Mouse (Mus musculus) limb, embryonic 11.5 days (tissue): ENCODE results near the gene Kif28. TPM values are rescaled to one million over a fixed set of nuclear protein-coding genes. Genes with fewer than 3 reads are reported as not detected.

Experiments
- ATAC-seq: fragments of 200-750 bp; cut with Nextera tagmentation; 2 replicates; pipeline ENCODE4 v1.8.0; 2017; ENCODE audit warnings: low read depth; ENCODE audit not compliant: insufficient number of reproducible peaks, low FRiP score, low TSS enrichment
- DNase-seq: peaks from one replicate; pipeline ENCODE4 v3.0.0-alpha.2; 2015; ENCODE audit warnings: low spot score
- H3K27ac ChIP-seq: fragments of 300-500 bp; sonication (generic); replicated peaks from 2 replicates; pipeline ENCODE4 v1.5.1; 2014; ENCODE audit warnings: low read depth, mild to moderate bottlenecking, low read length
- H3K27me3 ChIP-seq: fragments of 300-500 bp; sonication (generic); 2 replicates; pipeline ENCODE4 v1.6.1; 2014; ENCODE audit warnings: mild to moderate bottlenecking, low read length, mixed read lengths; ENCODE audit not compliant: control insufficient read depth, insufficient read depth
- H3K36me3 ChIP-seq: fragments of 300-500 bp; sonication (generic); 2 replicates; pipeline ENCODE4 v1.6.1; 2014; ENCODE audit warnings: mild to moderate bottlenecking, low read length, moderate library complexity, mixed read lengths; ENCODE audit not compliant: control insufficient read depth, insufficient read depth
- H3K4me1 ChIP-seq: fragments of 300-500 bp; sonication (generic); 2 replicates; pipeline ENCODE4 v1.6.1; 2014; ENCODE audit warnings: low read length, mixed read lengths; ENCODE audit not compliant: control insufficient read depth, insufficient read depth
- H3K4me2 ChIP-seq: fragments of 300-500 bp; sonication (generic); 2 replicates; pipeline ENCODE4 v1.6.1; 2014; ENCODE audit warnings: low read depth, mild to moderate bottlenecking, moderate library complexity; ENCODE audit not compliant: severe bottlenecking
- H3K4me3 ChIP-seq: fragments of 300-500 bp; sonication (generic); 2 replicates; pipeline ENCODE4 v1.5.1; 2014; ENCODE audit warnings: low read depth, low read length
- H3K9ac ChIP-seq: fragments of 300-500 bp; sonication (generic); 2 replicates; pipeline ENCODE4 v1.6.1; 2014; ENCODE audit warnings: mild to moderate bottlenecking, low read length
- H3K9me3 ChIP-seq: fragments of 300-500 bp; sonication (generic); 2 replicates; pipeline ENCODE4 v1.6.1; 2016; ENCODE audit warnings: low read length; ENCODE audit not compliant: control insufficient read depth
- WGBS: fragments of 180-500 bp; shearing (Covaris S2); extraction: QIAGEN DNeasy Blood & Tissue Kit; methylation state at CpG from one replicate; pipeline ENCODE4 v1.1.7; 2014; 5-methylcytosine and 5-hydroxymethylcytosine counted together
- polyA plus RNA-seq: library from polyadenylated mRNA; unstranded; fragments of >200 nt; fragmentation: Nextera tagmentation; extraction: Ambion mirVana; gene quantifications from 2 replicates; pipeline ENCODE4 v1.2.1, GENCODE M21; 2014

Kif28 gene
- polyA plus RNA-seq, 1 experiment from 2014 or later, result 0.07 TPM

DNA sequence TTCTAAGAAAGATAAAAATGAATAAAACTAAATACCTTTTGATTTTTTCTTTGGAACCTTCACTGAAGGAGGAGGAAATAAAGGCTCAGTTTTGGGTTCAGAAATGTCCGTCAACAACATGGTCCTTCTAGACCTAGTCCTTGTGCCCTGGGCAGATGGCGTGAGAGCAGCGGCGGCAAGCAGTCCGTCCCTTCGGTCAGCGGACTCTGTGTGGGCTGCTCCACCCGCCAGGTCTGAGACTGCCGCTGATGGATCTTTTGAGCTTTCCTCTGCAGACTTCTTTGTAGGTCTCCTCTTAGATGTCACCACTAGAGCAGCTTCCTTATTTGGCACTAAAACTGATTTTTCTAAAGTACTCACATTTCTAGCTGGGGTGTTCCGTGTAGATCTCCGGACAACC lies 7.2 kb upstream of the Kif28 start:
- WGBS, result 95% methylated on average over 11 of the region's 11 CpGs
- DNase-seq (no peak), ATAC-seq (no peak)
- no peak overlapping the region for H3K9ac ChIP-seq
- no peak overlapping the region for H3K4me3 ChIP-seq
- H3K9me3 ChIP-seq, result no peaks in the 10 kb centered on the region
- H3K27me3 ChIP-seq, result no peaks in the 10 kb centered on the region
- H3K36me3 ChIP-seq, result peaks cover 14% of the 10 kb centered on the region; the same call in 1 of the 2 replicates
- H3K4me1 ChIP-seq, result no peaks in the 10 kb centered on the region
- no peak overlapping the region for H3K27ac ChIP-seq
- no peak overlapping the region for H3K4me2 ChIP-seq

DNA sequence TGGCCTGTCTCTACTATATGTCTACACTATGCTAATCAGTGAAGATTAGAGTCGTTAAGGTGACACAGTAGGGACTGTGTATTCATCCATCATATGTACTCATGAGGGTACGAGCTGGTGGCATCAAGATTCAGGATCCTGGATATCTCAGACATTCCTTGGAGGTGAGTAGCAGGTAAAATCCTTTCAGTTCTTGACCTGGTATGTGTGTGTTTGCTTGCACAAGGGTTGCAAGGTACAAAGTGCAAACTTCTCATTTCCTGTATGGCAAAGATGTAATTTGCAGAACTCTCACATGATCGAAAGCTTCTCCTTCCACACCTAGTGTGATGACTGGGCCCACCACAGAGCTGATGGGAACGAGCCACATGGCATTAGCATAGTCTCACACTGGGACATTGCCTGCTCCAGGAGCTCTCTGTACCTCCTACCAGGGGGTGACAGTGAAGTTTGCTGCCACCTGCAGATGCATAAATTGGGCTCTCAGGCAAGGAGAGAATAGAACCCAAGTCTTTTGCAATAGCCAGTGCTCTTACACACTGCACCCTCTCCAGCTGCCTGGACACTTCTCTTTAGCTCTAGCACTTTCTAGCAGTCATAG lies 1.4 kb downstream of the Kif28 start:
- Histone ChIP-seq H3K4me3 (no peak overlapping the region), H3K4me1 (no peaks in the 10 kb centered on the region), H3K4me2 (no peak overlapping the region), H3K36me3 (peaks cover 3% of the 10 kb centered on the region; the same call in 1 of the 2 replicates), H3K9ac (no peak overlapping the region), H3K27me3 (no peaks in the 10 kb centered on the region), H3K27ac (no peak overlapping the region), H3K9me3 (no peaks in the 10 kb centered on the region)
- ATAC-seq, result no peak
- no peak for DNase-seq
- WGBS, result 84% methylated on average over 4 of the region's 4 CpGs

DNA sequence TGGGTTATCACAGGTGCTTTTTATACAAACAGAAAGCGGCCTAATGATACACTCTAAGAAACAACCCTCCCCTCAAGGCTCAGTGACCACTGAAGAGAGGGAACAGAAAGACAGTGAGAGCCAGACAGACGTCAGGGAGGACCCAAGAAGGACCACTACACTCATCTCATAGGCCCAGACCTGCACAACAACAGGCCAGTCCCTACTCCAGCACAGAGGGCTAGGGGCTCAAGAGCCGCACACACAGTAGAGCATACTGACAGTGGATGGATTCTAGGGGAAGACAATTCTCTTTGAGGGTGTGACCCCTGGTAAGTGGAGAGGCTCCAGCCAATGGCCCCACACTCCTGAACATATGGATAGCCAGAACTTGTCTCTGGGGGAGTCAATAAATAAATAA lies 8.6 kb downstream of the Kif28 start:
- Histone ChIP-seq H3K4me2 (no peak overlapping the region), H3K4me1 (no peaks in the 10 kb centered on the region), H3K4me3 (no peak overlapping the region), H3K9me3 (no peaks in the 10 kb centered on the region), H3K27ac (no peak overlapping the region), H3K9ac (no peak overlapping the region), H3K27me3 (no peaks in the 10 kb centered on the region), H3K36me3 (no peaks in the 10 kb centered on the region)
- DNase-seq (no peak), ATAC-seq (no peak)
- 85% methylated on average over 3 of the region's 3 CpGs for WGBS

DNA sequence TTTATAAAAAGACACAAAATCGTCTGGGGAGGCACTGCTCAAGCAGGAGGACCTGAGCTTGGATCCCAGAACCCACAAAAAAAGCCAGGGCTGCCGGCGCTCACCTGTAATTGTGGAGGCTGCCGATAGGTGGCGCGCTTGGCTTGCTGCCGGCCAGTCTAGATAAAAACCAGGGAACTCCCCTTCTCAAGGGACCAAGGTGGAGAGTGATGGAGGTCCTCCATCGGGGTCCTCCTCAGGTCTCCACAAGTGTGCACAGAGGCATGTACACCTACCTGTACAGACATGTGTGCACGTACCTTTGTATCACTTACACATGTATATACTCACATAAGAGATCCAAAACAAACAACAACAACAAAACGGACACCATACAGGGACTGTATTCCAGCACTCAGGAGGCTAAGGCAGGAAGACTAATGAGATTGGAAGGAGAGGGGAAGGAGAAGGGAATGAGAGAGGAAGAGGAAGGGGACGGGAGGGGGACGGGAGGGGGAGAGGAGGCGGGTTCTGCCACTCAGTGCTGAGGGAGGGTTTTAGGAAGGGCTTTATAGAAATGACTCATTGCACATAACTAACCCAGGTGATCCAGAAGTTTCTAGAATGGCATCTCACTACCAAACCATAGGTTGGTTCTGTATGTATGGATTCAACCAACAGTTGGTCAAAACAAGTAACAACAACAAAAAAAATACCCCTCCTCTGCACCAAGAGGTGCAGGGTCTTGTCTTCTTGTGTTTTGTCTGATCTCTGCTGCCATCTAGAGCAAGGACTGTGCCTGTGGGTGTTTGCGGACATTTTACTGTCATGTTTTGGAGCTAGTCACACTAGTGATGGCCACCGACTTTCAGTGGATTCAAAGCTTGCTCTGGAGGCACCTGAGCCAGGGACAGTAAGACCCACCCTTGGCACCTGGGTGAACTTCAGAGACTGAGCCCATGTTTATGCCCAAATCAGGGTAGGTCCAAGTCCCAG lies 10.3 kb downstream of the Kif28 start:
- Histone ChIP-seq H3K4me1 (no peaks in the 10 kb centered on the region), H3K27me3 (no peaks in the 10 kb centered on the region), H3K9ac (no peak overlapping the region), H3K36me3 (no peaks in the 10 kb centered on the region), H3K4me3 (no peak overlapping the region), H3K4me2 (no peak overlapping the region), H3K9me3 (no peaks in the 10 kb centered on the region), H3K27ac (no peak overlapping the region)
- 36% methylated on average over 15 of the region's 15 CpGs for WGBS
- DNase-seq (peak; percentile 70), ATAC-seq (no peak)

DNA sequence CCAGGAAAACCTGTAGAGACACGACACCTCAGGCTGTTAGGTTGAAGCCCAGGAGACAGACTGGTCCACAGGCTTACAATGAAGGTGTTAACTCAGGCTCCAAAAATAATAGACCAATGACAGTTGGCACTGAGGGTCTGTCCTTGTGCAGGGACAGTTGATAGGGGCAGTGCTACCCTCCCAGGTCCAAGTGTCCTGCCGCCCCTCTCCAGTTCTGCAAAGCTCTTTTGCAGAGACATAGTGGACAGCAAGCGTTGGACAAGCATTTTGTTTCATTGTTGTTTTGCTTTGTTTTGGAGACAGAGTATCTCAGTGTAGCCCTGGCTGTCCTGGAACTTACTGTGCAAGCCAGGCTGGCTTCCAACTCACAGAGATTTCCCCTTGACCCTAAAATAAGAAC lies 13.7 kb downstream of the Kif28 start:
- H3K4me3 ChIP-seq, result no peak overlapping the region
- no peak overlapping the region for H3K9ac ChIP-seq
- ATAC-seq (no peak), DNase-seq (no peak)
- WGBS, result 93% methylated on average over 3 of the region's 3 CpGs
- no peaks in the 10 kb centered on the region for H3K9me3 ChIP-seq
- H3K27ac ChIP-seq, result no peak overlapping the region
- H3K27me3 ChIP-seq, result no peaks in the 10 kb centered on the region
- H3K4me2 ChIP-seq, result no peak overlapping the region
- H3K36me3 ChIP-seq, result no peaks in the 10 kb centered on the region
- H3K4me1 ChIP-seq, result no peaks in the 10 kb centered on the region

DNA sequence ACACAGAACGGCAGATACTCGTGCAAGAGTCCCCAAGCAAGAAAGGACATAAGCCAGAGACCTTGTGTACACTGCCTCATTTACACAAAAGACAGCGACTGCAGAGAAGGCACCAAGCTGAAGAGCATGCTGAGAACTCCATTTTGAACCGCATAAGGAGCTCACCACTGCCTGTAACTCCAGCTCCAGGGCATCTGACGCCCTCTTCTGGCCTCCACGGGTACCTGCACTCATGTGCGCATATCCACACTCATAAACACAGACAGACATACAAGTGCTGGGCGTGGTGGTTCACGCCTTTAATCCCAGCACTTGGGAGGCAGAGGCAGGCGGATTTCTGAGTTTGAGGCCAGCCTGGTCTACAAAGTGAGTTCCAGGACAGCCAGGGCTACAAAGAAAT lies 16.4 kb downstream of the Kif28 start:
- 88% methylated on average over 10 of the region's 10 CpGs for WGBS
- H3K9me3 ChIP-seq, result no peaks in the 10 kb centered on the region
- DNase-seq, result no peak
- H3K4me1 ChIP-seq, result no peaks in the 10 kb centered on the region
- no peak overlapping the region for H3K4me2 ChIP-seq
- H3K9ac ChIP-seq, result no peak overlapping the region
- no peak overlapping the region for H3K4me3 ChIP-seq
- no peaks in the 10 kb centered on the region for H3K36me3 ChIP-seq
- H3K27ac ChIP-seq, result no peak overlapping the region
- no peaks in the 10 kb centered on the region for H3K27me3 ChIP-seq
- no peak for ATAC-seq

DNA sequence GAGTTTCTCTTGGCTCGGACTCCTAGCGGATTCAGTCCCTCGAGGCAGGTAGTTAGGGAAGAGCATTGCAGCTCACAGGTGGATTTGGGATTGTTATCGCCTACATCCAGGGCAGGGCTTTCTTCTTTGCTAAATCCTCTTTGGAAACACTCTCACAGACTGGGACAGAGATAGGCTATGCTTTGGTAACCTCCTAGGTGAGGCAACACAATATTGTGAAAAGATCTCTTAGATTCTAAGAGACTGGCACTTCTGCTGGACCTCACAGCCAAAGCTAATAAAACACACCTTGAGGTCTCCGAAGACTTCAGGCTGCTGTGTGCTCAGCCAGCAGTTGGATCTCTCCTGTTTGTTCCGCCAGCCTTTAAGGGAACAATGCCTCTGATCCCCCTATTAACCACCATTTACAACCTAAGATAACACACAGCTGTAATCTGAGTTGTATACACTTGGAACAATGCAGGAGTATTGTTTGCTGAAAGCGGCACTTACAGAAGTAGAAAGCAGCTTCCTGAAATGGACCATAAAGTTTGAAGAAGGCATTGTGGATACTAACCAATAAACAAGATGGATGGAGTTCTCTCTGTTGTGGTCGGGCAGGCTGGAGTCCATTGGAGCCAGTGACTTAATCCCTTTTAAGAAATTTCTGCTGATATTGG lies 22.1 kb downstream of the Kif28 start:
- Histone ChIP-seq H3K27me3 (no peaks in the 10 kb centered on the region), H3K4me2 (no peak overlapping the region), H3K9ac (no peak overlapping the region), H3K27ac (no peak overlapping the region), H3K4me1 (no peaks in the 10 kb centered on the region), H3K4me3 (no peak overlapping the region), H3K9me3 (no peaks in the 10 kb centered on the region), H3K36me3 (no peaks in the 10 kb centered on the region)
- DNase-seq, result no peak
- no peak for ATAC-seq
- WGBS, result 62% methylated on average over 8 of the region's 8 CpGs

DNA sequence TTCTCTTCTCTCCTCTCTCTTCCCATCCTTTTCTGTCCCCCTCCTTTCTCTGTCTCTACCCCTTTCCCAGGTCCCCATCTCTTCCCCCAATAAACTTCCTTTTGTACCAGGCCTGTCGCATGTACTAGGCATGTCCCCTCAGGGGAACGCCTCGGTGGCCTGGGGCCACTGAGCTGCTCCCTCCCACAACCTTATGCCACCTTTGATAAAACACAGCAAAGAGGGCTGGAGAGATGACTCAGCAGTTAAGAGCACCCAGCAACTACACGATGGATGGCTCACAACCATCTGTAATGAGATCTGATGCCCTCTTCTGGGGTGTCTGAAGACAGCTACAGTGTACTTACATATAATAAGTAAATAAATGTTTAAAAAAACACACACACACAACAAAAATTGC lies 29.3 kb downstream of the Kif28 start:
- H3K27ac ChIP-seq, result no peak overlapping the region
- no peaks in the 10 kb centered on the region for H3K4me1 ChIP-seq
- DNase-seq (no peak), ATAC-seq (no peak)
- no peak overlapping the region for H3K4me2 ChIP-seq
- H3K36me3 ChIP-seq, result no peaks in the 10 kb centered on the region
- H3K9me3 ChIP-seq, result no peaks in the 10 kb centered on the region
- WGBS, result 93% methylated on average over 4 of the region's 4 CpGs
- no peak overlapping the region for H3K4me3 ChIP-seq
- H3K9ac ChIP-seq, result no peak overlapping the region
- no peaks in the 10 kb centered on the region for H3K27me3 ChIP-seq
